Mouse (Mus musculus) ES-E14 (cell line): ENCODE measurements around the gene Abhd16a. TPM values are rescaled to one million over a fixed set of nuclear protein-coding genes. Genes with fewer than 3 reads are reported as not detected.

Source experiments
- DNase-seq: peaks from one replicate; pipeline ENCODE4 v3.0.0-alpha.2; 2013; ENCODE audit warnings: low read depth, low spot score
- H3K27ac ChIP-seq: 2 replicates; pipeline ENCODE4 v1.5.1; 2012; ENCODE audit warnings: low read depth, mild to moderate bottlenecking, low read length, moderate library complexity, mixed read lengths; ENCODE audit not compliant: poor library complexity, insufficient read depth, severe bottlenecking
- H3K36me3 ChIP-seq: 2 replicates; pipeline ENCODE4 v1.6.1; 2012; ENCODE audit warnings: mild to moderate bottlenecking, low read length, moderate library complexity, mixed read lengths; ENCODE audit not compliant: control insufficient read depth, poor library complexity, insufficient read depth, severe bottlenecking
- H3K4me1 ChIP-seq, 2 experiments: fragments of 150-350 bp in 1 of 2; sonication (generic) in 1 of 2; 2 replicates each; pipeline ENCODE4 v1.6.1; 2012; ENCODE audit warnings: low read length in 2 of 2, mild to moderate bottlenecking in 1 of 2, mixed read lengths in 1 of 2; ENCODE audit not compliant: control insufficient read depth in 2 of 2, insufficient read depth in 2 of 2, poor library complexity in 1 of 2
- H3K4me3 ChIP-seq, 2 experiments: fragments of 150-350 bp in 1 of 2; sonication (generic) in 1 of 2; 2 replicates each; pipeline ENCODE4 v1.5.1; 2012; ENCODE audit warnings: low read length in 2 of 2, low read depth in 1 of 2, mild to moderate bottlenecking in 1 of 2, mixed read lengths in 1 of 2; ENCODE audit not compliant: insufficient read depth in 1 of 2, poor library complexity in 1 of 2, severe bottlenecking in 1 of 2
- H3K9ac ChIP-seq: 2 replicates; pipeline ENCODE4 v1.6.1; 2012; ENCODE audit warnings: low read depth, mild to moderate bottlenecking, low read length, mixed read lengths; ENCODE audit not compliant: poor library complexity, insufficient read depth, severe bottlenecking
- H3K9me3 ChIP-seq: fragments of 150-350 bp; sonication (generic); 2 replicates; pipeline ENCODE4 v1.6.1; 2012; ENCODE audit warnings: low read depth, mild to moderate bottlenecking, low read length; ENCODE audit not compliant: control insufficient read depth, insufficient read depth
- CHD2 ChIP-seq: IDR thresholded peaks from 2 replicates; pipeline ENCODE4 v1.6.1; 2014; ENCODE audit warnings: mild to moderate bottlenecking, low read depth, low read length, inconsistent platforms
- HCFC1 ChIP-seq: IDR thresholded peaks from 2 replicates; pipeline ENCODE4 v1.6.1; 2012; ENCODE audit warnings: low read length, inconsistent platforms, borderline replicate concordance; ENCODE audit not compliant: insufficient read depth
- MAFK ChIP-seq: IDR thresholded peaks from 2 replicates; pipeline ENCODE4 v1.6.1; 2014; ENCODE audit warnings: mild to moderate bottlenecking, low read depth, low read length, inconsistent platforms; ENCODE audit not compliant: insufficient read depth
- ZC3H11A ChIP-seq: IDR thresholded peaks from 2 replicates; pipeline ENCODE4 v1.6.1; 2012; ENCODE audit warnings: low read depth, mild to moderate bottlenecking, inconsistent platforms, low read length, borderline replicate concordance
- ZNF384 ChIP-seq: IDR thresholded peaks from 2 replicates; pipeline ENCODE4 v1.6.1; 2012; ENCODE audit warnings: low read depth, low read length, inconsistent platforms
- in situ Hi-C, 2 experiments: fragments of 600-800 bp; cut with MboI; formaldehyde crosslinking; loops; one replicate each; pipeline ENCODE4 v1.15.1; 2025; ENCODE audit warnings: low sequenced_read_pairs in 2 of 2, inconsistent platforms in 1 of 2; ENCODE audit not compliant: unreplicated experiment in 2 of 2
- total RNA-seq: library from RNA; depleted of rRNA; stranded (reverse); fragments of 300-350 nt; gene quantifications from 2 replicates; pipeline ENCODE4 v1.2.3, GENCODE M21; 2012

Gene Abhd16a
- total RNA-seq, 1 experiment: 30.7 TPM

DNA sequence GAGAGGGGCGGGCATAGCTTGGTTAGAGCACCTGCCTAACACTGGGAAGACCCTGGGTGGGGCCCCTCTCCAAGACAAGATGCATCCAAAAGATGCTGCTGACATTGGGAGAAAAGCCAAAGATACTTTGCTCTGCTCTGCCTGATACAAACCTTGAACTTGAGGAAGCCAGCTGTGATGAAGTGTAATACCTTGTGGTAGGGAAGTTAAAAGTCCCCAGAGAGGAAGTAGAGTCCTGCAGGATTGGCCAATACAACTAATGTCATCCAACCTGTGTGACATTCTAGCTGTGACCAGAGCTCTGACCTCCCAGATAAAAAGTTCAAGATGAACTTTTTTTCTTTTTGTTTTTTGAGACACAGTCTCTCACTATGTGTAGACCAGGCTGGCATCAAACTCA is 36.0 kb downstream of the Abhd16a start:
- Histone ChIP-seq H3K9ac (no peak overlapping the region), H3K36me3 (peaks cover 10% of the 10 kb centered on the region; the same call in 1 of the 2 replicates), H3K27ac (no peak overlapping the region), H3K9me3 (no peaks in the 10 kb centered on the region), H3K4me3 (no peak overlapping the region), H3K4me1 (peaks cover 0 to 4% of the 10 kb centered on the region in 2 experiments; a peak in 1 of 4 replicates)
- TF ChIP-seq MAFK (no peak), ZNF384 (no peak), HCFC1 (no peak), CHD2 (no peak), ZC3H11A (no peak)
- no peak for DNase-seq
- in situ Hi-C loops: no loop called here

DNA sequence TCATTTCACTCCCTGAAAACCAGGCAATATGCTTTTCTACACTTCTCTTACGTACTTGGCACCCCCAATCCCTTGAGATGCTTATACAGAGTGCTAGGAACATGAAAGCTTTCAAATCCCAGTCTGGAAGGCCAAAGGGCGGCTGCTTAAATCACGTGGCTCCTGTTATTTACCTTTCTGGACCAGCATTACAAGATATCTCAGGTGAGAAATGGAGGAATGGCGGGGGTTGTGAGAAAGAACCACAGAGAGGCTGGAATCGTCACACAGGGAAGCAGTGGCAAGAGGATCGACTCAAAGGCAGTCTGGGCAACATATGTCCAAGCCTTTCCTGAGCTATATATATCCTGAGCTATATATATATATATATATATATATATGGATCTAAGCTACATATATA is 36.5 kb downstream of the Abhd16a start:
- Histone ChIP-seq H3K36me3 (peaks cover 10% of the 10 kb centered on the region; the same call in 1 of the 2 replicates), H3K27ac (no peak overlapping the region), H3K9ac (no peak overlapping the region), H3K9me3 (no peaks in the 10 kb centered on the region), H3K4me3 (peak overlapping the region in 1 of 2 experiments; percentile 76; a peak in 1 of 4 replicates), H3K4me1 (peaks cover 0 to 4% of the 10 kb centered on the region in 2 experiments; a peak in 1 of 4 replicates)
- in situ Hi-C loops: no loop called here
- TF ChIP-seq ZC3H11A (no peak), ZNF384 (no peak), CHD2 (no peak), MAFK (no peak), HCFC1 (no peak)
- no peak for DNase-seq

GRCm38 (mm10) chr17:35126206-35126611 is 37.1 kb downstream of the Abhd16a start, which contains the start of gene D17H6S53E:
TSS of gene D17H6S53E (plus strand) at chr17:35126373.
- no peak for TF ChIP-seq CHD2
- TF ChIP-seq ZC3H11A: no peak
- TF ChIP-seq HCFC1: no peak
- TF ChIP-seq MAFK: no peak
- no peak for TF ChIP-seq ZNF384
- no peak for DNase-seq
- in situ Hi-C loops: no loop called here
- Histone ChIP-seq H3K4me1 (peaks cover 2 to 4% of the 10 kb centered on the region in 2 experiments; a peak in 2 of 4 replicates), H3K9ac (peak within 1 kb of the TSS; percentile 46), H3K27ac (no peak within 1 kb of the TSS), H3K4me3 (peak within 1 kb of the TSS; percentile 58 to 76), H3K36me3 (peaks cover 10% of the 10 kb centered on the region; the same call in 1 of the 2 replicates), H3K9me3 (no peaks in the 10 kb centered on the region)

DNA sequence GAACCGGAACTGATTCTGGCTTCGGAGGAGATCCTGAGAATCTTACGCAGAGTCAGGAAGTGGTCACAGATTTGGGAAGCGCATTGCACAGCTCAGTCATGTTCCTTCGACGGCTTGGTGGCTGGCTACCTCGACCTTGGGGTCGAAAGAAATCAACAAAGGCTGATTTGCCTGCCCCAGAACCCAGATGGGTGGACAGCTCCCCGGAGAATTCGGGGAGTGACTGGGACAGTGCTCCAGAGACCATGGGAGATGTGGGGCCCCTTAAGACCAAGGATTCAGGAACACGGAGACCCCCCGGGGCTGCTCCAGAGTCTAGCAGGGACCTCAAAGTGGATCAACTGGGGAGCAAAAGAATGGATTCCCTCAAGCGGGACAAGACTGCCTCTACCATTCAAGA is 38.0 kb downstream of the Abhd16a start:
- Histone ChIP-seq H3K4me3 (0 out of 4 replicates have a peak overlapping the region, but pooled peaks of 1 of the 2 experiments have one; percentile 76), H3K9me3 (no peaks in the 10 kb centered on the region), H3K9ac (no peak overlapping the region), H3K27ac (no peak overlapping the region), H3K36me3 (peaks cover 10% of the 10 kb centered on the region; the same call in 1 of the 2 replicates), H3K4me1 (peaks cover 2 to 4% of the 10 kb centered on the region in 2 experiments; a peak in 2 of 4 replicates)
- TF ChIP-seq HCFC1 (no peak), MAFK (no peak), CHD2 (no peak), ZC3H11A (no peak)
- no peak for DNase-seq
- in situ Hi-C loops: no loop called here
